Mouse (Mus musculus): ENCODE measurements around the gene Pced1a.

GRCm38 (mm10) chr2:130406178-130406577 is 18.3 kb downstream of the Pced1a start, which contains the start of gene Tmem239:
- no peak for TF ChIP-seq TAL1 (IDR thresholded peaks at IDR 0.05; ENCODE audit: low read length)
- no peak for TF ChIP-seq GATA1 (IDR thresholded peaks at IDR 0.05; ENCODE audit: low read length)

Measured in erythroblast, embryonic 14.5 days (primary cell).